Mouse (Mus musculus) kidney, adult 2 months (tissue): ENCODE results near the gene Cdkl4. TPM values are rescaled to one million over a fixed set of nuclear protein-coding genes. Genes with fewer than 3 reads are reported as not detected.

ENCODE experiments used
- DNase-seq: peaks from one replicate; pipeline ENCODE4 v3.0.0; 2021
- H3K27ac ChIP-seq: fragments of 200-500 bp; 2 replicates; pipeline ENCODE4 v1.5.1; 2012; ENCODE audit warnings: low read depth, low read length, control low read depth, inconsistent platforms; ENCODE audit not compliant: insufficient read depth
- H3K27me3 ChIP-seq: fragments of 200-500 bp; replicated peaks from 2 replicates; pipeline ENCODE4 v1.6.1; 2012; ENCODE audit warnings: mild to moderate bottlenecking, moderate library complexity, low read length, inconsistent platforms; ENCODE audit not compliant: control insufficient read depth, insufficient read depth
- H3K36me3 ChIP-seq: fragments of 200-500 bp; 2 replicates; pipeline ENCODE4 v1.6.1; 2012; ENCODE audit warnings: mild to moderate bottlenecking, moderate library complexity, low read length, inconsistent platforms; ENCODE audit not compliant: control insufficient read depth, insufficient read depth
- H3K4me1 ChIP-seq: fragments of 200-500 bp; 2 replicates; pipeline ENCODE4 v1.6.1; 2011; ENCODE audit warnings: low read length; ENCODE audit not compliant: control insufficient read depth, insufficient read depth
- H3K4me3 ChIP-seq: fragments of 200-500 bp; 2 replicates; pipeline ENCODE4 v1.5.1; 2011; ENCODE audit warnings: mild to moderate bottlenecking, low read depth, low read length, control low read depth; ENCODE audit not compliant: insufficient read depth
- CTCF ChIP-seq: fragments of 200-500 bp; conservative IDR thresholded peaks from 2 replicates; pipeline ENCODE4 v1.5.1; 2011; ENCODE audit warnings: low read depth, mild to moderate bottlenecking, control low read depth, low read length, moderate library complexity, mixed read lengths; ENCODE audit not compliant: insufficient read depth, insufficient read length
- POLR2A ChIP-seq: fragments of 200-500 bp; IDR thresholded peaks from one replicate; pipeline ENCODE4 v1.6.1; 2011; ENCODE audit warnings: low read depth, low read length, control low read depth
- WGBS: fragments of 180-500 bp; shearing (Covaris S2); methylation state at CpG from one replicate; pipeline ENCODE4 v1.1.7; 2018; 5-methylcytosine and 5-hydroxymethylcytosine counted together
- polyA plus RNA-seq: library from polyadenylated mRNA; depleted of rRNA; stranded (reverse); fragments of >200 nt; gene quantifications from 2 replicates; pipeline ENCODE4 v1.2.3, GENCODE M21; 2012

Cdkl4 gene
- polyA plus RNA-seq, 1 experiment: 0.34 TPM

GRCm38 (mm10) chr17:80603079-80603625 lies 25.5 kb upstream of the Cdkl4 start:
- 93% methylated on average over 19 of the region's 19 CpGs for WGBS
- Histone ChIP-seq H3K27ac (no peak overlapping the region), H3K27me3 (no peaks in the 10 kb centered on the region), H3K36me3 (peaks cover 28% of the 10 kb centered on the region), H3K4me1 (no peaks in the 10 kb centered on the region), H3K4me3 (no peak overlapping the region)
- DNase-seq: no peak
- no peak for TF ChIP-seq POLR2A
- no peak for TF ChIP-seq CTCF

GRCm38 (mm10) chr17:80601371-80601770 lies 23.8 kb upstream of the Cdkl4 start:
- Histone ChIP-seq H3K36me3 (peaks cover 27% of the 10 kb centered on the region), H3K4me1 (no peaks in the 10 kb centered on the region), H3K4me3 (no peak overlapping the region), H3K27ac (no peak overlapping the region), H3K27me3 (no peaks in the 10 kb centered on the region)
- WGBS: 67% methylated on average over 13 of the region's 13 CpGs
- TF ChIP-seq POLR2A (no peak), CTCF (peak; percentile 41; the same call in 1 of the 2 replicates)
- peak; percentile 28 for DNase-seq

GRCm38 (mm10) chr17:80583051-80583450 lies 5.4 kb upstream of the Cdkl4 start:
- no peaks in the 10 kb centered on the region for H3K27me3 ChIP-seq
- no peak overlapping the region for H3K4me3 ChIP-seq
- H3K27ac ChIP-seq: no peak overlapping the region
- H3K36me3 ChIP-seq: no peaks in the 10 kb centered on the region; the same call in 1 of the 2 replicates
- TF ChIP-seq POLR2A (no peak), CTCF (no peak)
- H3K4me1 ChIP-seq: no peaks in the 10 kb centered on the region
- DNase-seq: no peak
- 95% methylated on average over 6 of the region's 6 CpGs for WGBS

- Histone ChIP-seq H3K4me3 (no peak overlapping the region), H3K4me1 (peaks cover 6% of the 10 kb centered on the region; the same call in 1 of the 2 replicates), H3K27me3 (no peaks in the 10 kb centered on the region), H3K27ac (no peak overlapping the region), H3K36me3 (no peaks in the 10 kb centered on the region; the same call in 1 of the 2 replicates)
- TF ChIP-seq CTCF (no peak), POLR2A (no peak)
- DNase-seq: peak; percentile 49
- WGBS: 29% methylated on average over 6 of the region's 6 CpGs
These were observed 2.3 kb upstream of the Cdkl4 start for GRCm38 (mm10) chr17:80579901-80580300.

- peaks cover 6% of the 10 kb centered on the region; the same call in 1 of the 2 replicates for H3K4me1 ChIP-seq
- no peak overlapping the region for H3K4me3 ChIP-seq
- no peak overlapping the region for H3K27ac ChIP-seq
- DNase-seq: no peak
- TF ChIP-seq CTCF (no peak), POLR2A (no peak)
- H3K27me3 ChIP-seq: no peaks in the 10 kb centered on the region
- H3K36me3 ChIP-seq: no peaks in the 10 kb centered on the region; the same call in 1 of the 2 replicates
- 83% methylated on average over 9 of the region's 9 CpGs for WGBS
These were observed 1.5 kb upstream of the Cdkl4 start for GRCm38 (mm10) chr17:80579089-80579488.

- H3K4me1 ChIP-seq: peaks cover 6% of the 10 kb centered on the region; the same call in 1 of the 2 replicates
- H3K27me3 ChIP-seq: no peaks in the 10 kb centered on the region
- DNase-seq: no peak
- H3K36me3 ChIP-seq: no peaks in the 10 kb centered on the region; the same call in 1 of the 2 replicates
- no peak overlapping the region for H3K4me3 ChIP-seq
- WGBS: 100% methylated on average over 1 of the region's 1 CpGs
- no peak for TF ChIP-seq CTCF
- no peak for TF ChIP-seq POLR2A
- no peak overlapping the region for H3K27ac ChIP-seq
These were observed 428 bp upstream of the Cdkl4 start for GRCm38 (mm10) chr17:80578041-80578440.

- Histone ChIP-seq H3K4me1 (peaks cover 6% of the 10 kb centered on the region; the same call in 1 of the 2 replicates), H3K4me3 (peak overlapping the region; percentile 41; the same call in 1 of the 2 replicates), H3K27ac (no peak overlapping the region), H3K36me3 (no peaks in the 10 kb centered on the region; the same call in 1 of the 2 replicates), H3K27me3 (no peaks in the 10 kb centered on the region)
- no peak for TF ChIP-seq CTCF
- no peak for TF ChIP-seq POLR2A
- DNase-seq: peak; percentile 49
- 2% methylated on average over 30 of the region's 30 CpGs for WGBS
These were observed 399 bp downstream of the Cdkl4 start for GRCm38 (mm10) chr17:80577214-80577613.

GRCm38 (mm10) chr17:80575008-80575407 lies 2.6 kb downstream of the Cdkl4 start:
- peak; percentile 43 for DNase-seq
- no peak overlapping the region for H3K4me3 ChIP-seq
- no peaks in the 10 kb centered on the region for H3K27me3 ChIP-seq
- WGBS: 44% methylated on average over 7 of the region's 7 CpGs
- no peak for TF ChIP-seq POLR2A
- no peak for TF ChIP-seq CTCF
- no peaks in the 10 kb centered on the region for H3K36me3 ChIP-seq
- H3K4me1 ChIP-seq: peaks cover 6% of the 10 kb centered on the region; the same call in 1 of the 2 replicates
- H3K27ac ChIP-seq: no peak overlapping the region
